Mouse (Mus musculus): Measurements from ENCODE around the gene Kpna2. TPM values are rescaled to one million over a fixed set of nuclear protein-coding genes. Genes with fewer than 3 reads are reported as not detected.
"Not testable (repeated sequence)": the region's sequence is repeated elsewhere in the genome, so short reads cannot be mapped to it uniquely, and the experiment has no call there.

Kpna2 gene
- polyA plus RNA-seq, 1 experiment from 2014 or later: 33.7 TPM

GRCm38 (mm10) chr11:107028754-107029153, 29.4 kb upstream of the Kpna2 start:
- in situ Hi-C loops (cut with MboI; ENCODE audit: low pct_unique_long_range_greater_than_20kb): no loop called here
- H3K27me3 ChIP-seq: no peaks in the 10 kb centered on the region
- POLR2A ChIA-PET: no interaction called here
- CTCF ChIA-PET: no interaction called here
- ATAC-seq: no peak
- TF ChIP-seq CTCF (IDR thresholded peaks at IDR 0.05): no peak
- DNase-seq (ENCODE audit: low read depth, low spot score): no peak

DNA sequence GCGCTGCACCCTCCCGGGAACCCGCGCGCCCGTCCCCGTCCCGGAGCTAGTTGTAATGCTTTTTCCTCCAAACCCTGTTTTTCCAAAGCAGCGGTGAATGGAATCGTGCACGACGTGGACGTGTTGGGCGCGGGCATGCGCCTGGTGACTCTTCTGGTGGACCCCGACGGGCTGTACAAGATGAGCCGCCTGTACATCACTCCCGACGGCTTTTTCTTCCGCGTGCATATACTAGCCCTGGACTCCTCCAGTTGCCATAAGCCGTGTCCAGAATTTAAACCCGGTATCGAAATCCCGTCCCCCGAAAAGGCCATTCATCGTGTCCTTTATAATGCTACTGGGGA, 28.9 kb upstream of the Kpna2 start:
- ChIA-PET POLR2A (no interaction called here), CTCF (no interaction called here)
- DNase-seq (ENCODE audit: low read depth, low spot score) (no peak), ATAC-seq (no peak)
- no peak for TF ChIP-seq CTCF (IDR thresholded peaks at IDR 0.05)
- in situ Hi-C loops (cut with MboI; ENCODE audit: low pct_unique_long_range_greater_than_20kb): no loop called here
- H3K27me3 ChIP-seq: no peaks in the 10 kb centered on the region

DNA sequence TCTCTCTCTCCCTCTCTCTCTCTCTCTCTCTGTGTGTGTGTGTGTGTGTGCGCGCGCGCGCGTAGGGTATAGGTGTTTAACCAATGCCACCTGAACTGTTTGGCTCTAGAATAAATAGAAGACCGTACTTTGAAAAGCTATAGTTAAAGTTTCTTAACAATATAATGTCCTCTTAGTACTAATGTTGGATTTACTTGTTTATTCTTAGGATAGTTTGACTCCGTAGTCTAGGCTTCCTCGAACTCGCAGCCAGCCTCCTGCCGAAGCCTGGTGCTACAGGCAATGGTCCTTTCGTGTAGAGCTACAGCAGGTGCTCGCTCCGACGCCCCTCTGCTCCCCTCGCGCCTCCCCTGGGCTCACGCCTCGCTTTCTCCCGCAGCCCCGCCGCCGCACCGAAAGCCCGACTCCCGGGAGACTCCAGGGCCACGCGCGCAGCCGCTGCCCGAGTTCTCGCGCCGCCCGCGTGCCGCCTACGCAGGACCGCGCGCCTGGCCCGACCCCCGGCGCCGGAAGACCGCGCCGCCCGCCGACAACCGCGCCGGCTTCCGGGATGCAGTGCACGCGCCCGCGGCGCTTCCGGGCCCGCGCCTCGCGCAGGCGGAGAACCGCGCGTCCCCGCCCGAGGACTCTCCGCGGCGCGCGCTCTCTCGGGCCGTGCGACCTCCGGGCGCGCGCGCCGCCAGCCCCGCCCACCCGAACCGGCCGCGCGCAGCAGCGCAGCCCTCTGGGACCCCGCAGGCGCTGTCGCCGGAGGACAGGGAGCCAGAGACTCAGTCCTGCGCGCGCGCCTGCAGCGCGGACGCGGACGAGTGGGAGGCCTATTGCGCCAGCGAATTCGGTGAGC, 28.3 kb upstream of the Kpna2 start:
- in situ Hi-C loops (cut with MboI; ENCODE audit: low pct_unique_long_range_greater_than_20kb): no loop called here
- ChIA-PET POLR2A (interaction anchor here (0.7 kb wide), 1 partner anchor 16 kb away, joined by 3 read pairs; no protein-coding TSS in a partner anchor), CTCF (interaction anchor here (1.0 to 3.7 kb wide), 3 partner anchors 13 to 174 kb away, joined by 3 to 13 read pairs (median 3); no protein-coding TSS in a partner anchor)
- H3K27me3 ChIP-seq: no peaks in the 10 kb centered on the region
- DNase-seq (ENCODE audit: low read depth, low spot score): no peak
- ATAC-seq: peak; percentile 74
- TF ChIP-seq CTCF (IDR thresholded peaks at IDR 0.05): no peak

- CTCF ChIA-PET: interaction anchor here (0.7 to 3.7 kb wide), 4 partner anchors 12 to 174 kb away, joined by 3 to 13 read pairs (median 4); no protein-coding TSS in a partner anchor
- in situ Hi-C loops (cut with MboI; ENCODE audit: low pct_unique_long_range_greater_than_20kb): no loop called here
- no peak for TF ChIP-seq CTCF (IDR thresholded peaks at IDR 0.05)
- POLR2A ChIA-PET: interaction anchor here (1.0 kb wide), 1 partner anchor 17 kb away, joined by 3 read pairs; no protein-coding TSS in a partner anchor
- no peak for ATAC-seq
- H3K27me3 ChIP-seq: no peaks in the 10 kb centered on the region
- no peak for DNase-seq (ENCODE audit: low read depth, low spot score)
These were observed 27.5 kb upstream of the Kpna2 start for GRCm38 (mm10) chr11:107026554-107027430.

- ChIA-PET POLR2A (interaction anchor here (0.5 to 1.3 kb wide), 2 partner anchors 106 to 124 kb away, joined by 3 to 5 read pairs; no protein-coding TSS in a partner anchor), CTCF (interaction anchor here (0.6 to 3.7 kb wide), 3 partner anchors 9 to 85 kb away, joined by 3 to 13 read pairs (median 3); no protein-coding TSS in a partner anchor)
- no peak for ATAC-seq
- no peaks in the 10 kb centered on the region for H3K27me3 ChIP-seq
- no peak for DNase-seq (ENCODE audit: low read depth, low spot score)
- TF ChIP-seq CTCF (IDR thresholded peaks at IDR 0.05): no peak
- in situ Hi-C loops (cut with MboI; ENCODE audit: low pct_unique_long_range_greater_than_20kb): no loop called here
These were observed 26.3 kb upstream of the Kpna2 start, which contains the start of gene 1810010H24Rik for GRCm38 (mm10) chr11:107025411-107026321. Gene 1810010H24Rik, plus strand, starts transcription at chr11:107025681.

- POLR2A ChIA-PET: interaction anchor here (1.3 kb wide), 1 partner anchor 107 kb away, joined by 3 read pairs; no protein-coding TSS in a partner anchor
These were observed 25.1 kb upstream of the Kpna2 start for GRCm38 (mm10) chr11:107024406-107024805.

GRCm38 (mm10) chr11:107022050-107022683, 22.8 kb upstream of the Kpna2 start:
- H3K27me3 ChIP-seq: no peaks in the 10 kb centered on the region
- ChIA-PET CTCF (interaction anchor here (0.8 kb wide), 1 partner anchor 9 kb away, joined by 3 read pairs; no protein-coding TSS in a partner anchor), POLR2A (no interaction called here)
- DNase-seq (ENCODE audit: low read depth, low spot score) (no peak), ATAC-seq (no peak)
- in situ Hi-C loops (cut with MboI; ENCODE audit: low pct_unique_long_range_greater_than_20kb): no loop called here
- no peak for TF ChIP-seq CTCF (IDR thresholded peaks at IDR 0.05)

More at GRCm38 (mm10) chr11:107024406-107024805, 25.1 kb upstream of the Kpna2 start:
- DNase-seq (ENCODE audit: low read depth, low spot score): no peak
- no peak for ATAC-seq
- no peaks in the 10 kb centered on the region for H3K27me3 ChIP-seq
- CTCF ChIA-PET: interaction anchor here (3.7 kb wide), 1 partner anchor 9 kb away, joined by 13 read pairs; no protein-coding TSS in a partner anchor
- TF ChIP-seq CTCF (IDR thresholded peaks at IDR 0.05): no peak
- in situ Hi-C loops (cut with MboI; ENCODE audit: low pct_unique_long_range_greater_than_20kb): no loop called here

- ATAC-seq; in situ Hi-C loops (cut with MboI; ENCODE audit: low pct_unique_long_range_greater_than_20kb); CTCF ChIA-PET; DNase-seq (ENCODE audit: low read depth, low spot score); H3K27me3 ChIP-seq: not testable (repeated sequence)
- POLR2A ChIA-PET: interaction anchor here (0.7 kb wide), 1 partner anchor 13 kb away, joined by 3 read pairs; no protein-coding TSS in a partner anchor
These were observed 20.4 kb upstream of the Kpna2 start for GRCm38 (mm10) chr11:107019722-107020121.

DNA sequence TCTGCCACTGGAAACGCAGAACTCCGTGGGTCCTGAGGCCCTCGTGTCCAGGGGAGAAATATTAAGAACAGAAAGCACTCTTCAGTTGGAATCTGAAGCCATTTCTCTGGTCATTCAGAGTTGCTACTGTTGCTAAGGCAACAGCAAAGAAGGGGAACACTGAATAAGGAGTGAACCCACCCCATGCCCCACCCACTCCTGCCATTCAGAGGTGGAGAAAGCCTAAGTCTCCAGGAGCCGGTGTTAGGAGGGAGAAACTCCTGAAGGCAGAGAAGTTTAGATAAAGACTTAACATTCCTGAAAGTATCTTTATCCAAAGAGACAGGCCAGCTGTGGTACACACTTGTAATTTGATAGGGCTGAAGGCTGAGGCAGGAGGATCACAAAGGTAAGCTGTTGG, 20.0 kb upstream of the Kpna2 start:
- CTCF ChIA-PET: interaction anchor here (2.2 kb wide), 1 partner anchor 12 kb away, joined by 5 read pairs; no protein-coding TSS in a partner anchor
- ATAC-seq (no peak), DNase-seq (ENCODE audit: low read depth, low spot score) (no peak)
- no peak for TF ChIP-seq CTCF (IDR thresholded peaks at IDR 0.05)
- POLR2A ChIA-PET: no interaction called here
- no peaks in the 10 kb centered on the region for H3K27me3 ChIP-seq
- in situ Hi-C loops (cut with MboI; ENCODE audit: low pct_unique_long_range_greater_than_20kb): no loop called here
